Mouse (Mus musculus) small intestine, adult 2 months (tissue): ENCODE results near the gene Fbxw7.

Source experiments
- CTCF ChIP-seq: fragments of 200-500 bp; IDR thresholded peaks from 2 replicates; pipeline ENCODE4 v1.5.1; 2012; ENCODE audit warnings: low read depth, mild to moderate bottlenecking, control low read depth, inconsistent platforms, low read length, moderate library complexity, mixed read lengths; ENCODE audit not compliant: insufficient replicate concordance, insufficient read length; ENCODE audit errors: extremely low read depth
- POLR2A ChIP-seq: fragments of 200-500 bp; IDR thresholded peaks from 2 replicates; pipeline ENCODE4 v1.6.1; 2012; ENCODE audit warnings: low read depth, mild to moderate bottlenecking, control low read depth, inconsistent platforms, low read length, moderate library complexity

DNA sequence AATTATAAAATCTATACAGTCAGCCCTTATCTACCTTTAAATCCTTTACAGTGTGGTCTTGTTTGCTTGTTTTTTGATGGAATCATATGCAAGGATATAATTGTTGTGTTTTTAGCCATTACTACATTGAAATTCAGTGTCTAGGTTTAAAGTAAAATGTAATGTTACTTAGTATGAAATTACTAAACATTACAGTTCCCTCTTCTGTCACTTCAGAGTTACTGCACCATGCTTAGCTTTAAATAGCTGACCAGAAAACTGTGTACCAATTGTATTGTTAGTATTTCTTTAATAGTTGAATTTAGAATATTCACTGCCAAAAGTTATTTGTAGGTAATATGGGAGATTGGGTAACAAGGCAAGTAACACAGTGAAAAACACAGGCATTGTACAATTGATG is 55.1 kb downstream of the Fbxw7 start:
- TF ChIP-seq POLR2A (no peak), CTCF (no peak)
